Mouse (Mus musculus) megakaryocyte, adult 5-6 weeks (primary cell): Measurements from ENCODE around the gene Wdr82. TPM values are rescaled to one million over a fixed set of nuclear protein-coding genes. Genes with fewer than 3 reads are reported as not detected.
A peak's percentile ranks its signal among the peaks of the same experiment; 100 is the strongest.

Experiments
- ATAC-seq: 2 replicates; pipeline ENCODE4 v1.8.0; 2016; ENCODE audit warnings: mild to moderate bottlenecking, inconsistent platforms; ENCODE audit not compliant: poor library complexity, severe bottlenecking
- total RNA-seq, 2 experiments: library from RNA; stranded (forward) in 1 of 2; stranded (reverse) in 1 of 2; fragments of 153-499, 151-499 nt in 1 of 2; fragments of 221-1000, 200-1000 nt in 1 of 2; gene quantifications; 2 replicates each; pipeline versions ENCODE4 v1.2.3 to v1.2.4; 2015 to 2017

Wdr82 gene
- total RNA-seq, 2 experiments from 2014 or later = 49.1 to 49.8 TPM

- no peak for ATAC-seq
These were observed 25.0 kb downstream of the Wdr82 start for GRCm38 (mm10) chr9:106195693-106196092.

DNA sequence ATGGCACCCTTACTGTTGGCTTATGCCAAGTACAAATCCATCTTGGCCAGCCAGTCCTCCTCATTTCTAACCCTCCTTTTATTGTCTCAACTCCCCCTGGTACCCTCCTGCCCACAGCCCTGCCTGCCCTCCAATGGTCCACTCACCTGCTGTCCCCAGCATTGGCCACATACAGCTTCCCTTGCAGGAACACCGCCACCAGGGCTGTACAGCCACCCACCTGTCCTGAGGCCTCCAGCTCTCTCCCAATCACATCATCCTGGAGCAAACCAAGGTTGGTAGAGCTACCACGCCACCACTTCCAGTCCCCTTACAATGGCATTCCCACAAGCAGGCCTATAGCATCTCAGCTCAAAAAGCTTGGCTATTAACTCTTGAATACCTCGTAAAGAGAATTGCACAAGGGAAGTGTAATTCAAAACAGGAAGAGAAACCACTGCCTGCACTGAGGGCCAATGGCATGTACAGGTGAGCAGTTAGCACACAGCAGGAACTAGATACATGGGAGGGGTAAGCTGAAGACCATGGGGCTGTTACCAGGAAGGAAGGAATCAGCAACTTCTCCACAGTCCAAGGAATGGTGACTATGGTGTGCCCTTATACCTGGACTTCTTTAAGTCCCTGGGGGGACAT lies 26.5 kb downstream of the Wdr82 start:
- peak; percentile 42 for ATAC-seq

- no peak for ATAC-seq
These were observed 27.0 kb downstream of the Wdr82 start for GRCm38 (mm10) chr9:106197732-106198131.

- ATAC-seq = peak; percentile 56
These were observed 28.3 kb downstream of the Wdr82 start for GRCm38 (mm10) chr9:106198962-106199458.

- ATAC-seq = peak; percentile 26
These were observed 29.0 kb downstream of the Wdr82 start, which contains the start of gene Ppm1m for GRCm38 (mm10) chr9:106199535-106200272. TSS of gene Ppm1m (minus strand) at chr9:106199746.

DNA sequence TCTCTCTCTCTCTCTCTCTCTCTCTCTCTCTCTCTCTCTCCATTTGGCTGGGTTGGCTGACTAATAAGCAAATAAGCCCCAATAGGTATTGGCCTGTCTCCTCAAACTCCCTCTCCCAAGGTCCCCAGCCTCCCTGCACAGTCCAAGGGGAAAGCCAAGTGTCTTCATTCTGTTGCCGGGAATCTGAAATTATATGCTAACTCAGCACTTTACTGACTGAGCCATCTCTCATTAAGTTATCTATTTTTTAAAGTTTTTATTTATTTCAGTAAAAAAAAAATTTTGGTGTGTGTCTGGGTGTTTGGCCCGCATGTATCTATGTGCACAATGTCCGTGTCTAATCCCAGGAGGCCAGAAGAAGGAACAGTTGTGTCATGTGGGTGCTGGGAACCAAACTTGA lies 31.2 kb downstream of the Wdr82 start:
- ATAC-seq = no peak

- ATAC-seq = peak; percentile 62
These were observed 32.3 kb downstream of the Wdr82 start, which contains the start of gene Twf2 for GRCm38 (mm10) chr9:106202819-106203636. TSS of gene Twf2 (plus strand) at chr9:106203108.

- peak; percentile 55 for ATAC-seq
These were observed 33.5 kb downstream of the Wdr82 start for GRCm38 (mm10) chr9:106203990-106204851.

- ATAC-seq = no peak
These were observed 35.1 kb downstream of the Wdr82 start for GRCm38 (mm10) chr9:106205713-106206290.

- ATAC-seq = no peak
These were observed 35.8 kb downstream of the Wdr82 start for GRCm38 (mm10) chr9:106206515-106206914.

- no peak for ATAC-seq
These were observed 37.5 kb downstream of the Wdr82 start for GRCm38 (mm10) chr9:106208181-106208580.

GRCm38 (mm10) chr9:106209954-106210353 lies 39.2 kb downstream of the Wdr82 start:
- no peak for ATAC-seq

GRCm38 (mm10) chr9:106210853-106211609 lies 40.3 kb downstream of the Wdr82 start:
- no peak for ATAC-seq

GRCm38 (mm10) chr9:106211680-106212593 lies 41.2 kb downstream of the Wdr82 start:
- peak; percentile 97 for ATAC-seq

DNA sequence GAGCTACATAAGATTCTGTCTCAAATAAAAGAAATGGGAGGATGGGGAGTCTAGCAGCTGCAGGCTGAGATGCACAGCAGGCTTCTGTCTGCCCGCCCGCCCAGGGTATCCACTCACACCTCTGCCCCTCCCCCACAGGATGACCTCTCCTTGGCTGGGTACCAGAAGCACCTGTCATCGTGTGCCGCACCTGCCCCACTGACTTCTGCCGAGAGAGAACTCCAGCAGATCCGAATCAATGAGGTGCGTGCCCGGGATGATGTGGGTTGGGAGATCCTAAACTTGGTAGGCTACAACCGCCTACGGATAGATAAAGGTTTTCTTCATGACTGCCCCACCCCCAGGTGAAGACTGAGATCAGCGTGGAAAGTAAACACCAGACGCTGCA lies 41.9 kb downstream of the Wdr82 start:
- ATAC-seq = no peak

DNA sequence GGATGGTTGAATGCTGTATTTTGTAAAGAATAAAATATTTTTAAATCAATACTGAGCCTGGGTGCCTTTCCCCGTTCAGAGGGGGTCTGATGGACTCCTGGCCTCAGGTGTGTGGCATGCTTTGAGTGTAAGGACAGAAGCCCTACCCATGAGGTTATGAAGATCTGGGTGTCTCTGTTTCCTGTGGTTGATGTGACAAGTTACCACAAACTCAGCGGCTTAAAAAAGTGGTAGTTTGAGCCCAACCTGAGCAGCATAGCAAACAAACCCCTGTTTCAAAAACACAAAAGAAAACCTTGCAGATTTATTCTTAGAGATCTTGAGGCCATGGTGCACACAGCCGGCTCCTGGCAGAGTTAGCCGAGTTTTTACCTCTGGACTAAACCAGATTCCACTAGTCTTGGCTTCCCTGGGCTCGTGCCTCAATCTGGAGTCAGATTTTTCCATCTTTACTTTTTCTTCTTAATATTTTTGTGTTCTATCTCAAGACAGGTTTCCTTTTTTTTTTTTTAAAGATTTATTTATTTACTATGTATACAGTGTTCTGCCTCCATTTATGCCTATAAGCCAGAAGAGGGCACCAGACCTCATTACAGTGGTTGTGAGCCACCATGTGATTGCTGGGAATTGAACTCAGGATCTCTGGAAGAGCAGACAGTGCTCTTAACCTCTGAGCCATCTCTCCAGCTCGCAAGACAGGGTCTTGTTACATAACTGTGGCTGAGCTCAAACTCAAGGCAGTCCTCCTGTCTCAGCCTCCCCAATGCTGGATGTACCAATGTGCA lies 44.8 kb downstream of the Wdr82 start:
- ATAC-seq = no peak

DNA sequence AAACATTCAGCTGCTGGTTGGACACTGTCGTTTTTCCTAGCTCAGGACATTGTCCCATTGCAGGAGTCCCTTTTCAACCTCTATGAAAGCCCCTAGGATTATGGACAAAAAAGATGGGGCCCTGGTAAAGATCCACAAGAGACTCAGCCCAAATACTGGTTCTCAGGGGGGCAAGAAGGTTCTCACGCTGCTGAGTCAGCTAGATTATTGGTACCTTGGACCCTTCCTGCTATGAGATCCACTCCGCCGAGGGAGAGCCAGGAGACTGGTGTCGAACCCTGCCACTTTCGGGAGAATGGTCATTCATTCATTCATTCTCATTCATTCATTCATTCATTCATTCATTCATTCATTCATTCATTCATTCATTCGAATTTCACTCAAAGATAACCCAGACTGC lies 46.2 kb downstream of the Wdr82 start:
- no peak for ATAC-seq
